Mouse (Mus musculus) layer of hippocampus, adult 8-10 months (tissue): ENCODE measurements around the gene Ccnd1. TPM values are rescaled to one million over a fixed set of nuclear protein-coding genes. Genes with fewer than 3 reads are reported as not detected.

Experiments
- DNase-seq, 2 experiments: peaks; one replicate each; pipeline ENCODE4 v3.0.0; 2022; ENCODE audit warnings: low spot score in 2 of 2
- total RNA-seq, 4 experiments: library from RNA; stranded (reverse); gene quantifications; 2 replicates each; pipeline ENCODE4 v1.2.4; 2022

Gene Ccnd1
- total RNA-seq: 10 to 100 TPM; 41.8 to 55.1 (median 48.8) TPM

GRCm38 (mm10) chr7:144939344-144940002 lies at the start of gene Ccnd1:
Gene Ccnd1 (minus strand): TSS chr7:144939925.
- DNase-seq: peak in 1 of 2 experiments; percentile 45

DNA sequence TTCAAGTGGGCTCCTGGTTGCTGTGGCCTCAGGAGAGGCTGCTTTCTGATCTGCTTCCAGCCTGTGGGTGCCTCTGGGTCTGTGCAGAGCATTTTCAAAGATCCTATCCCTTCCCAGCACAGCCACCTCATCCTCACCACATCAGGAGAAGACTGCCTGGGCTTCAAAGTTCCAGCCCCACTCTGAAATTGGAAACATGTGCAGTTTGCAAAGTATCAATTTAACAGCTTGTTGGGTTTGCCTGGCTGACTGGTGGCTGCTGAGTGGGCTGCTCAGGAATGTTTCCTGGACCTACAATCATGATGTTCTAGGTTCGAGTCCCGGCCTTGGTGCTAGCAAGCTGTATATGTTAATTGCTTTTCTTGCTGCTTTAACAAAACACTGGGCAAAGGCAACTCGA lies 49.1 kb upstream of the Ccnd1 start:
- no peak for DNase-seq

GRCm38 (mm10) chr7:144985100-144985499 lies 45.4 kb upstream of the Ccnd1 start:
- no peak for DNase-seq

DNA sequence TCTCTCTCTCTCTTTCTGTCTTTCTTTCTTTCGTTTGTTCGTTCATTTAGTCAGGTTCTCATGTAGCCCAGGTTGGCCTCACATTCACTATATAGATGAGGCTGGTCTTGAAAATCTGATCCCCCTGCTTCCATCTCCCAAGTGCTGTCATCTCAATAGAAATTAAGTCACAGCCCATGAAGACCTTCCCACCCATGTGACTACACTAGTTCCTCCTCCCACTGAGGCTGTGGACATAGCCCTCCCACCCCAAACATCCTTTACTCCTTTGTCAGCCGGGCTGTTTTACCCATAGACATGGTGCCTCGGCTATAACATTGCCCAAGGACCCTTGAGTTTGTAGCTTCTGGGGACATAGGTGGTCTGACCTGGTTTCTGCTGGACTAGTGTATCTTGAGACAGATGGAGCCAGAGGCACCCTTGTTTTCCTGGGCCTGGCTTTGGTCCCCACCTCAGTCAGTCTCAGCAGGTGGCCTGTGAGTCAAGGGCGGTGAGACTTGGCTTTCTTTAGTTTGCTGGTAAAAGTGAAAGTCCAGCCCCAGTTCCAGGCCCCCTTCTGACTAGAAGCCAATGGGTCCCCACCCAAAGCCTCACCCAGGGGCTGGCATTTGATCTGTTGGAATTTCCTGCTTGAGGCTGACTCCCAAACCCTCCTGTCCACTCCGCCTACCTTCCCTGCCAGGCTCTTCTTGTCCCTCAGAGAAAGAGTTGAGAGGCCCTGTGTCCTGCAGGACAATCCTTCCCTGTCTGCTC lies 42.8 kb upstream of the Ccnd1 start:
- DNase-seq: no peak

DNA sequence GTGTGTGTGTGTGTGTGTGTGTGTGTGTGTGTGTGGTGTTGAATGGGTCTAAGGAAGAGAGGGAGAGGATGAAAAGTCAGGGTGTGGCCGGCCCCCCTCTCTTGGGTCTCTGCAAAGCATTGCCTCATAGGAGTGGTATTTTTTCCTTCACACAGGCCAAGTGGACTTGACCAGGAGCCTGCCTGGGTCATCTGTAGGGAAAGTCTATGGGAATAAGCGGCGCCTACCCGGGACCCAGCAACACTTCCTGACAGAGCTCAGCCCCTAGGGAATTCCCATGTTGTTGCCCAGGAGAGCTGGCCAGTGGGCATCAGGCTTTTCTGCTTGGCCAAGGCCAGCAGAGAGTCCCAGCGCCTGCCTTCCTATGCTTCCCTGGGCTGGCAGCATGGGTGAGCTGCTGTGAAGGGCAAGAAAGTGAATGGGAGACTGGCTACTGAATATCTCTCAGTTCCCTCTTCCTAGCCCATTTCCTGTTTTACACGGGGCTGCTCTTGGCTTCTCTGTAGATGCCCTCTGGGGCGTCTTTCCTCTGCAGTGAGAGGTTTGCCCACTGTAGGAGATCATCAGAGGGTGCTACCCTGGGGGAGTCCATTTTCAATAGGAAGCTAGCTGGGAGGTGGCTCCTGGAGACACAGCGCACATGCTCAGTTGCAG lies 41.8 kb upstream of the Ccnd1 start:
- DNase-seq: no peak

GRCm38 (mm10) chr7:144979814-144980213 lies 40.1 kb upstream of the Ccnd1 start:
- no peak for DNase-seq

GRCm38 (mm10) chr7:144977121-144977520 lies 37.4 kb upstream of the Ccnd1 start:
- no peak for DNase-seq

GRCm38 (mm10) chr7:144973461-144973860 lies 33.7 kb upstream of the Ccnd1 start:
- DNase-seq: no peak

DNA sequence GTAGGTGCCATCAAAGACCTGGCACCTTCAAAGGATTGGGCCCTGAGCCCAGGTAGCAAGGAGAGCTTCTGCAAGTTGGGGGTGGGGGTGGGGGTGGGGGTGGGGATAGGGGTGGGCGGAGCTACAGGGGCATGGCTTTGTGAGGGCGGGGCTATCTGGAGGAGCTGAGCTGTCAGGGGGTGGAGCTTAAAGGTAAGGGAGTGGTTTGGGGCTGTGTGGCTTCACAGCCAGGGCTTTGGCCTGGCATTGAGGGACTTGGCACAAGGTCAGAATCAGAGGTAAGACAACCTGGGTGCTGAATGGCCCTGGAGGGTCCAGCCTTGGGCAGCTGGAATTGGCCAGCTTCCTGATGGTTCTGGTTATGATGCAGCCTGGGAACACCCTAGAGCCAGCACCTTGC lies 32.0 kb upstream of the Ccnd1 start:
- no peak for DNase-seq

DNA sequence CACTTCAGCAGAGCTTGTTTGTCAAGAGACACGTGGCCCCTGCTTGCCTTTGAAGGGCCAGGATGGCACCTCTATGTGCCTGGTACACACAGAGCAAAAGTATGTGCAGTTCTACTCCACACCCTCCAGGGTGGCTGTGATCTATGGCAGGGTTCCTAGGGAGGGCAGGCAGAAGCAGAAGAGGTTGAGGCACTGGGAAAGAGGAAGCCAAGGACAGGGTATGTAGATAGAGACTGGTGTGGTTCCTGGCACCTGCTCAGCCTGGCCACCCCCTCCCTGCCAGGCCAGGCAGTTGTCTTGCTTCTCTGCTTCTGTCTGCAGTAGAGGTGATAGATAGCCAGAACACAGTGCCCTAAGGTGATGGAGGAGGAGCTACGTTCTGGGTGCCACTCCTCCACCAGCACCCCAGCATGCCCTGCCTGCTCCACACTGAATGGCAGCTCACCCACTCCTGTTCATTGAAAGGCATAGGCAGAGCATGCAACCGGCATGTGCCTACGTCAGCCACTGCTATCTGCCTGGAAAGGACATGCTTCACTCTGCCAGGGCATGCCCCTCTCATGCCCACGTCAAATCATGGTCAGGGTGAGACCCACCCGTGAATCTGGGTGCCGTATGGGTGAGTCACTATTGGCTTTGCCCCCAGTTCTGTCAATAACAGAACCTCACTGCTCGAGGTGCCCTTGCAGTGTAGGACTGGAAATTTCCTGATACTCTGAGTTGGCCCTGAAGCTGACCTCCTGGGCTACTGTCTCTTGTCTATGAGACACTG lies 31.5 kb upstream of the Ccnd1 start:
- DNase-seq: no peak

- no peak for DNase-seq
These were observed 26.2 kb upstream of the Ccnd1 start for GRCm38 (mm10) chr7:144965893-144966292.

DNA sequence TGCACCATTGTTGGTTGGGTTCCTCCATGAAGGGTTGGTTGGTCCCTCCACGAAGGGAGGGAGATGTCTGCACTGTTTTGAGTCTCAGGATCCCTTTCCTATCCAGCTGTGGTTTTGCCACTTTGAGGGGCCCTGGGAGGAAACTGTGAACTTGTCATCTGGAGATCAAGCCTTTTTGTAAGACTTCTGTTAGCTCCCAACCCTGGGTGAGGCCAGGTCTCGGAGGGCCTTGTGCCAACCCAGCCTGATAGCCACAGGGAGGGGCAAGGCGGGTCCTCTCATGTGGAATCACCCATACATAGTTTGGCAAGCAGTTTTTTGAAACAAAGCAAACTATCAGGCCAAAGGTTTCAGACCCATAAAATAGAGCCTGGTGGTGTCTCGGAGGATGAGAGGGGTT lies 24.6 kb upstream of the Ccnd1 start:
- no peak for DNase-seq

GRCm38 (mm10) chr7:144963911-144964310 lies 24.2 kb upstream of the Ccnd1 start:
- DNase-seq: no peak

DNA sequence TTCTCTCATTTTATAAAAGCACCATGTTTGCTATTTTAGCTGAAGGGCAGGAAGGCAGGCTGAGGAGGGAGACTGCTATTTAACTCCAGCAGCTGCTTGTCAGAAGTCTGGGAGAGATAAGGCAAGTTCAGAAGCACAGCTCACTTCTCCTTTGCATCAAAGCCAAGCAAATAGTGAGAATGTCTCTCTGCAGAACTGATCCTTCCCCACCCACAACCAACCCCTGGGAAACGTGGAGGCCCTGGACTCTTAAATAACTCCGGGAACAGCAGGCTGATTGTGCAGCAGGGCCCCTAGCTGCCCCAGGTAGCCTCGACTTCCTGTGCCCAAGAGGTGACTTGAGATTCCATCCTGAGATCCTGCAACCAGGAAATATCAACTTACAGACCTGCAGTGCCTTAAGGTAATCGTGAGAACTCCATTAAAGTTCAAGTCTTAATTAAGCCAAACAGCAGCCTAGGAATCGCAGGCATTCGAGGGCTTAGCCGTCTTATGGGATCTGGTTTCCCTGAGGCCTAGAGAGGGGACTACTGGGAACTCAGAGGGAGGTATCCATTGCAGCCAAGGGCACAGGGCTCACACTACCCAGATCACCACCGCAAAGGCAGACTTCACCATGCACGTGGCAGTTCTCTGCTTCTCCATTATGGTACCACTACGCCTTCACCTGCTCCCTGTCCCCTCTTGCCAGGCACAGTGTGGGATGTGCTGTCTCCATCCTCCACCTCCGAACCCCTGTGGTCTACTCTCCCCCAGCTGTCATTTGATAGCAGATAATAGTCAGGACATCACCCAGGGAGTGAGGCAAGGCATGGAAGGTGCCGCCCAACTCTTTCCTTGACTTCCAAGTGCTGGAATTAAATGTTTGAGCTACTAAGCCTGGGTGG lies 19.0 kb upstream of the Ccnd1 start:
- DNase-seq: no peak

GRCm38 (mm10) chr7:144943254-144943653 lies 3.5 kb upstream of the Ccnd1 start:
- DNase-seq: peak in 1 of 2 experiments; percentile 63

DNA sequence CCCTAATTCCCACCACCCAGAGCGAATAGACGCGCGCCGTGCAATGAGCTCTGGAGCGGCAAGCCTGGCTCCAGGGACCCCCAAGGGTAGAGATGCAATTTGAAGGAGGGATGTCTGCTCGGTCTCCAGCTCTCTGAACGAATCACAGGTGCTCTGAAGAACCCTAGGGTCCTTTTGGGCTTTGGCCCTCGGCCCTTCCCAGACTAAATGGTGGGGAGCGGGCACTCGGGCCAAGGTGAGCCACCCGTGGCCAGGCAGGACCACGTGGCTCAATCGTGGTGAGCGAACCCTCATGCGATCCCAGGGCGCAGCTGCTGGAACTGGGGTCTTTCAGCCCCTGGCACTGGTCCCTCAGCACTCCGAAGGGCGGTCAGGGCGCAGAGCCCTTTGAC lies 3.0 kb upstream of the Ccnd1 start:
- no peak for DNase-seq

GRCm38 (mm10) chr7:144942071-144942743 lies 2.5 kb upstream of the Ccnd1 start:
- DNase-seq: no peak

- DNase-seq: peak in 1 of 2 experiments; percentile 56
These were observed 1.6 kb upstream of the Ccnd1 start for GRCm38 (mm10) chr7:144941242-144941831.

- DNase-seq: no peak
These were observed 860 bp upstream of the Ccnd1 start for GRCm38 (mm10) chr7:144940585-144940984.
